Mouse (Mus musculus) layer of hippocampus, adult 11-12 months (tissue): ENCODE data around the gene Agap1.

Source experiments
- DNase-seq: peaks from one replicate; pipeline ENCODE4 v3.0.0; 2022; ENCODE audit warnings: low spot score

Gene Agap1

GRCm38 (mm10) chr1:89667387-89667786, 212.8 kb downstream of the Agap1 start:
- DNase-seq, result no peak

- peak; percentile 39 for DNase-seq
Measured at GRCm38 (mm10) chr1:89668635-89669034, 214.0 kb downstream of the Agap1 start.

GRCm38 (mm10) chr1:89671110-89671787, 216.6 kb downstream of the Agap1 start:
- DNase-seq, result no peak

GRCm38 (mm10) chr1:89673071-89673470, 218.5 kb downstream of the Agap1 start:
- no peak for DNase-seq

- DNase-seq, result no peak
Measured at GRCm38 (mm10) chr1:89673686-89674085, 219.1 kb downstream of the Agap1 start.

GRCm38 (mm10) chr1:89674681-89675080, 220.1 kb downstream of the Agap1 start:
- DNase-seq, result no peak

- peak; percentile 41 for DNase-seq
Measured at GRCm38 (mm10) chr1:89676411-89676810, 221.8 kb downstream of the Agap1 start.

GRCm38 (mm10) chr1:89680673-89681072, 226.1 kb downstream of the Agap1 start:
- no peak for DNase-seq

GRCm38 (mm10) chr1:89688914-89689313, 234.3 kb downstream of the Agap1 start:
- DNase-seq, result no peak

- no peak for DNase-seq
Measured at GRCm38 (mm10) chr1:89689544-89690212, 235.1 kb downstream of the Agap1 start.

GRCm38 (mm10) chr1:89691096-89691495, 236.5 kb downstream of the Agap1 start:
- DNase-seq, result no peak

- DNase-seq, result no peak
Measured at GRCm38 (mm10) chr1:89692420-89692819, 237.8 kb downstream of the Agap1 start.

GRCm38 (mm10) chr1:89694916-89695315, 240.3 kb downstream of the Agap1 start:
- no peak for DNase-seq

- no peak for DNase-seq
Measured at GRCm38 (mm10) chr1:89697241-89697640, 242.6 kb downstream of the Agap1 start.

GRCm38 (mm10) chr1:89700166-89700565, 245.6 kb downstream of the Agap1 start:
- DNase-seq, result no peak

- DNase-seq, result no peak
Measured at GRCm38 (mm10) chr1:89701162-89701730, 246.6 kb downstream of the Agap1 start.

- DNase-seq, result no peak
Measured at GRCm38 (mm10) chr1:89703294-89703693, 248.7 kb downstream of the Agap1 start.

- DNase-seq, result no peak
Measured at GRCm38 (mm10) chr1:89705670-89706069, 251.1 kb downstream of the Agap1 start.

GRCm38 (mm10) chr1:89706862-89707261, 252.3 kb downstream of the Agap1 start:
- no peak for DNase-seq

GRCm38 (mm10) chr1:89707756-89708480, 253.3 kb downstream of the Agap1 start:
- no peak for DNase-seq

GRCm38 (mm10) chr1:89709824-89710223, 255.2 kb downstream of the Agap1 start:
- no peak for DNase-seq

- DNase-seq, result no peak
Measured at GRCm38 (mm10) chr1:89713681-89714080, 259.1 kb downstream of the Agap1 start.
